Mouse (Mus musculus) layer of hippocampus, adult 2 months (tissue): ENCODE data around the gene Lrrc8a. TPM values are rescaled to one million over a fixed set of nuclear protein-coding genes. Genes with fewer than 3 reads are reported as not detected.

Source experiments
- DNase-seq, 2 experiments: peaks; one replicate each; pipeline ENCODE4 v3.0.0; 2022; ENCODE audit warnings: low spot score in 2 of 2
- H3K27ac ChIP-seq: fragments of 200-600 bp; 2 replicates; pipeline ENCODE4 v1.8.1; 2022
- H3K4me3 ChIP-seq: fragments of 200-600 bp; 2 replicates; pipeline ENCODE4 v1.8.1; 2022; ENCODE audit warnings: mild to moderate bottlenecking
- CTCF ChIP-seq: fragments of 200-600 bp; conservative IDR thresholded peaks from 2 replicates; pipeline ENCODE4 v1.8.1; 2022; ENCODE audit warnings: antibody characterized with exemption, mild to moderate bottlenecking, moderate library complexity
- total RNA-seq, 2 experiments: library from RNA; stranded (reverse); gene quantifications; 2 replicates each; pipeline ENCODE4 v1.2.3; 2021

Gene Lrrc8a
- total RNA-seq, 2 experiments from 2014 or later: 56.8 to 59.3 TPM

- no peak for DNase-seq
- TF ChIP-seq CTCF: no peak
- no peak overlapping the region for H3K4me3 ChIP-seq
- no peak overlapping the region for H3K27ac ChIP-seq
Measured at GRCm38 (mm10) chr2:30244595-30245178, 7.2 kb downstream of the Lrrc8a start.

GRCm38 (mm10) chr2:30247036-30247435 lies 9.5 kb downstream of the Lrrc8a start:
- no peak for TF ChIP-seq CTCF
- Histone ChIP-seq H3K4me3 (no peak overlapping the region), H3K27ac (peak overlapping the region; percentile 48; the same call in 1 of the 2 replicates)
- DNase-seq: no peak

GRCm38 (mm10) chr2:30247681-30248080 lies 10.2 kb downstream of the Lrrc8a start:
- H3K4me3 ChIP-seq: no peak overlapping the region
- TF ChIP-seq CTCF: no peak
- DNase-seq: no peak
- H3K27ac ChIP-seq: peak overlapping the region; percentile 43; the same call in 1 of the 2 replicates

- no peak for DNase-seq
- TF ChIP-seq CTCF: no peak
- Histone ChIP-seq H3K4me3 (no peak overlapping the region), H3K27ac (peak overlapping the region; percentile 36)
Measured at GRCm38 (mm10) chr2:30249182-30249581, 11.7 kb downstream of the Lrrc8a start.

- TF ChIP-seq CTCF: no peak
- DNase-seq: no peak
- Histone ChIP-seq H3K4me3 (no peak overlapping the region), H3K27ac (peak overlapping the region; percentile 55; the same call in 1 of the 2 replicates)
Measured at GRCm38 (mm10) chr2:30250166-30251128, 12.9 kb downstream of the Lrrc8a start.

DNA sequence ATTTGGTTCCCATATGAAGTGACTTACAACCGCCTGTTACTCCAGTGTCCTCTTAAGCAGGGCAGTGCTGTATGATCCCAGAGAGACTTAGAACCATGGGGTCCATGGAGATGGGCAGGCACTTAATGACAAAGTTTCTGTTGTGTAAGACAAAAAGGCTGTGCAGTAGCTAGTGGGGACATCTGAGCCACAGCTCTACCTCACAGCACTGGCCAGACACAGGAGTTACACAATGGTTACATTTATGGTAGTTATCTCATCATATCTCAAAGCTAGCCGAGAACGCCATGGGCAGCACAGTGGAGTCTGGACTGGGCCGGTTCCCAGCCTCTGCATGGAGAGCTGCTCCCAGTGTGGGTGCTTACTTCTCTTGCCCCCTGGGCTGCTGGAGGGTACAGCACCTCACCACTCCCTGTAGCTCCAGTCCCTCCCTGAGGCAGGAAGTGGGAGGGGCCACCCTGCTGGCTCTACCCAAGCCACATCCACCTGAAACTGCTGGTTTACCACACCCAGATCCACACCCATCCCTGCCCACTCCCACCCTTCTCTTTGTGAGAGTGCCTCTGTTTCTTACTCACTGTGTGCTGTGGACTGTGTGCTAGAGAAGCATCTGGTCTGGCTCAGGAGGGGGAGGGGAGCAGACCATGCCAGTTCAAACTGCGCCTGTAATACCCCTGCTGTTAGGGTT lies 14.0 kb downstream of the Lrrc8a start:
- peak overlapping the region; percentile 73 for H3K27ac ChIP-seq
- no peak overlapping the region for H3K4me3 ChIP-seq
- no peak for DNase-seq
- TF ChIP-seq CTCF: no peak

DNA sequence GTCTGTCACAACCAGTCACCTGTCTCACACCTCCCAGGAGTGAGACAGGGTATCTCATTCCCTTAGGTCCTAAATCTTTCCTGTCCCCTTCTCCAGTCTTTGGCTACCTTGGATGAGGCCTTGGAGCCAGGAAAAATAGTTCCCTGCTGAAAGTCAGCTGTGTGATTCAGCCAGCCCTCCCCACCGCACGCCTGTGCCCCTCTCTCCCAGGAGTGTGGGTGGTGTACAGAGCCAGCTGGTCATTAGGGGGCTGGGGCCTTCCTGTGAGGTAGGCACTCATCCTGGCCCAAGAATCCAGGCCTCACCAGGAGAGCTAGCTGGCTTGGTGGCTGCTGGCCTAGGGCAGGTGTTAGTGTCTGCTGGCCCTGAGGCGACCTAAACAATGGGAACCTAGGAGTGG lies 15.0 kb downstream of the Lrrc8a start:
- Histone ChIP-seq H3K4me3 (no peak overlapping the region), H3K27ac (peak overlapping the region; percentile 73)
- no peak for TF ChIP-seq CTCF
- no peak for DNase-seq

DNA sequence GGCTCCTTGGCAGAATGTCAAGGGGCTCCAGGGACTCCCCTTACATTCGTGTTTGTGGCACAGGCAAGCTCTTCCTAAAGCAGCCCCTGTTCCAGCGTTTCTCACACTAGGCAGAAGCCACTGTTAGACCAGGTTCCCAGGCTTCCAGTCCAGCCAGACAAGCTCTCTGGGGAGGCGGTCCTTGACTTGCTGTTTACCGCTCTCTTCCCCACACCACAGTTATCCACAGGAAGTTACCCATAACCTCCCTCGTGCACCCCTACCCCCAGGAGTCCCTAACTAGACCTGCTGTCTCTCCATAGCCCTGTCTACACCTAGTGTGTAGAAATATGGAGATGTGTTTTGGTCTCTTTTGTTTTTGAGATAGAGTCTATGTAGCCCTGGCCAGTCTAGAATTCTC lies 16.3 kb downstream of the Lrrc8a start:
- Histone ChIP-seq H3K4me3 (no peak overlapping the region), H3K27ac (no peak overlapping the region)
- DNase-seq: no peak
- no peak for TF ChIP-seq CTCF

GRCm38 (mm10) chr2:30255631-30256395 lies 18.3 kb downstream of the Lrrc8a start:
- Histone ChIP-seq H3K4me3 (no peak overlapping the region), H3K27ac (no peak overlapping the region)
- TF ChIP-seq CTCF: no peak
- no peak for DNase-seq

- no peak for DNase-seq
- TF ChIP-seq CTCF: no peak
- no peak overlapping the region for H3K4me3 ChIP-seq
- H3K27ac ChIP-seq: no peak overlapping the region
Measured at GRCm38 (mm10) chr2:30256616-30257350, 19.3 kb downstream of the Lrrc8a start.

DNA sequence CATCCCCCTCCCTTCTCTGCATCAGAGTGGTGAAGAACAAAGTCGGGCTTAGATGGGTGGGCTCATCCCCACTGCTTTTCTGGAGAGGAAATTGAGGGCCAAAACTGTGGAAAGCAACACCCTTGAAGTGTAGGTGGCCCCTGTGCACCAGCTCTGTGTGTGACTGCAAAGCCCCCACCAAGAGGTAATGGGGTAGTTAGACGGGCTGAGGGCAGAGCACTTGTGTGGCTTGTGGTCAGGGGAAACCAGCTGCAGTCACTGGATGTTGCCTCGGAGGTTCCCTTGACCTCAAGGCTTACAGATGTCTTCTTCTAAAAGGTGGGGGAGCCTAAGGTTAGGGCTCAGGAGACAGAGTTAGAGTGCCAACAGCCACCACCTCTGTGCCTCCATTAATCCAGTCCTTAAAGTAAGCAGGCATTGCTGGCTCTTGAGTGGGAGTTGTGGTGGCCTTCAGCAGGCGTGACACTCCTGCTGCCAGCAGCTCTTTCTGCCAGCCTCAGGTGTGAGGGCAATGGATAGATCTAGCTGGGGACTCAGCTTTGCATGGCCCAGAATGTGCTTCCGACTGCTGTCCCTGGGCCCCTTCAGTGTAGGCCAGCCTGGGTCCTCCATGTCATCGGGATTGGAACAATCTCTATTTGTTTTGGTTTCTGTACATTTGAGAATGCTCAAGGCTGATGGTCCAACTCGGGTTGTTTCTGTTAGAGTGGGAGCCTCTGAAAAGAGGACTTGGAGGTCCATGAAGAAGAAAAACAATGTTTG lies 20.4 kb downstream of the Lrrc8a start:
- no peak overlapping the region for H3K4me3 ChIP-seq
- DNase-seq: no peak
- peak overlapping the region; percentile 54 for H3K27ac ChIP-seq
- TF ChIP-seq CTCF: no peak

DNA sequence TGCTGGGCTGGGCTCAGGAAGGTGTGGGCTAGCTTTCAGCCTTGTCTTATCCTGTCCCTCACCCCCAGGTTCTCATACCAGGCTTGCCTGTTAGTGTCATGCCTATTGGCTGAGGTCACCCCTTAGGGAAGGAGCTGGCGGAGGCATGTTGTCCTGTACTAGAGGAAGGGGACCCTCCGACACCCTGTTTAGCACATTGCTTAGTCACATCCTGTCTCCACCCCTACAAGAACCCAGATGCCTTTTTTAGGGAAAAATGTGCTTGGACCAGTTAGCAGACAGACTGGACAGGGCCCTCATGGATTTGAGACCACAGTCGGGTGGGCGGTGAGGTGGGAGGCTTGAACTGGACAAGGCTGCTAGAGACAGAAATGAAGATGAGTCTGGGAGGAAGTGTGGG lies 21.1 kb downstream of the Lrrc8a start:
- TF ChIP-seq CTCF: no peak
- Histone ChIP-seq H3K4me3 (no peak overlapping the region), H3K27ac (peak overlapping the region; percentile 54)
- DNase-seq: no peak
